Mouse (Mus musculus) ES-E14 (cell line): ENCODE measurements at regions not wholly inside any gene's neighbourhood (a gene's known extent, or its start where the extent isn't known, plus 50 kb on each side); places are given as distances from the start of the nearest gene placed in this dataset.
A peak's percentile ranks its signal among the peaks of the same experiment; 100 is the strongest.

Experiments used
- DNase-seq: peaks from one replicate; pipeline ENCODE4 v3.0.0-alpha.2; 2013; ENCODE audit warnings: low read depth, low spot score
- H3K27ac ChIP-seq: 2 replicates; pipeline ENCODE4 v1.5.1; 2012; ENCODE audit warnings: low read depth, mild to moderate bottlenecking, low read length, moderate library complexity, mixed read lengths; ENCODE audit not compliant: poor library complexity, insufficient read depth, severe bottlenecking
- H3K36me3 ChIP-seq: 2 replicates; pipeline ENCODE4 v1.6.1; 2012; ENCODE audit warnings: mild to moderate bottlenecking, low read length, moderate library complexity, mixed read lengths; ENCODE audit not compliant: control insufficient read depth, poor library complexity, insufficient read depth, severe bottlenecking
- H3K4me1 ChIP-seq, 2 experiments: fragments of 150-350 bp in 1 of 2; sonication (generic) in 1 of 2; 2 replicates each; pipeline ENCODE4 v1.6.1; 2012; ENCODE audit warnings: low read length in 2 of 2, mild to moderate bottlenecking in 1 of 2, mixed read lengths in 1 of 2; ENCODE audit not compliant: control insufficient read depth in 2 of 2, insufficient read depth in 2 of 2, poor library complexity in 1 of 2
- H3K4me3 ChIP-seq, 2 experiments: fragments of 150-350 bp in 1 of 2; sonication (generic) in 1 of 2; 2 replicates each; pipeline ENCODE4 v1.5.1; 2012; ENCODE audit warnings: low read length in 2 of 2, low read depth in 1 of 2, mild to moderate bottlenecking in 1 of 2, mixed read lengths in 1 of 2; ENCODE audit not compliant: insufficient read depth in 1 of 2, poor library complexity in 1 of 2, severe bottlenecking in 1 of 2
- H3K9ac ChIP-seq: 2 replicates; pipeline ENCODE4 v1.6.1; 2012; ENCODE audit warnings: low read depth, mild to moderate bottlenecking, low read length, mixed read lengths; ENCODE audit not compliant: poor library complexity, insufficient read depth, severe bottlenecking
- H3K9me3 ChIP-seq: fragments of 150-350 bp; sonication (generic); 2 replicates; pipeline ENCODE4 v1.6.1; 2012; ENCODE audit warnings: low read depth, mild to moderate bottlenecking, low read length; ENCODE audit not compliant: control insufficient read depth, insufficient read depth
- CHD2 ChIP-seq: IDR thresholded peaks from 2 replicates; pipeline ENCODE4 v1.6.1; 2014; ENCODE audit warnings: mild to moderate bottlenecking, low read depth, low read length, inconsistent platforms
- HCFC1 ChIP-seq: IDR thresholded peaks from 2 replicates; pipeline ENCODE4 v1.6.1; 2012; ENCODE audit warnings: low read length, inconsistent platforms, borderline replicate concordance; ENCODE audit not compliant: insufficient read depth
- MAFK ChIP-seq: IDR thresholded peaks from 2 replicates; pipeline ENCODE4 v1.6.1; 2014; ENCODE audit warnings: mild to moderate bottlenecking, low read depth, low read length, inconsistent platforms; ENCODE audit not compliant: insufficient read depth
- ZC3H11A ChIP-seq: IDR thresholded peaks from 2 replicates; pipeline ENCODE4 v1.6.1; 2012; ENCODE audit warnings: low read depth, mild to moderate bottlenecking, inconsistent platforms, low read length, borderline replicate concordance
- ZNF384 ChIP-seq: IDR thresholded peaks from 2 replicates; pipeline ENCODE4 v1.6.1; 2012; ENCODE audit warnings: low read depth, low read length, inconsistent platforms
- in situ Hi-C, 2 experiments: fragments of 600-800 bp; cut with MboI; formaldehyde crosslinking; loops; one replicate each; pipeline ENCODE4 v1.15.1; 2025; ENCODE audit warnings: low sequenced_read_pairs in 2 of 2, inconsistent platforms in 1 of 2; ENCODE audit not compliant: unreplicated experiment in 2 of 2

DNA sequence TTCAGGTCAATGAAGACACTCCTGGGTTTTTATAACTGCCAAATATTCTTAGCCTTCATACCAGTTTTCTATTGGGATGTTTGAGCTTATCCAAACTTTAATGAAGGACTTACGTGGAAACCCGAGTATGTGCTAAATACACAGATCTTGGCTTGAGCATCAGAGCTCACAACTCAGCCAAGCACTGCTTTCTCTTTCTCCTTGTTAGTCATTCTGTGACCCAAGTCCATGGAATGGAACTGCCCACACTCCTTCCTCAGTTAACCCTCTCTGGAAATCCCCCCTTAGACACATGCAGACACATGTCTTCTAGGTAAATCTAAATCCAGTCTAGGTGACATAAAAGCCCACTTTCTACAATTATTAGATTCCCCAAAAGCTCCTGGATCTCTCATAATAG, 58.9 kb upstream of the Lpp start:
- Histone ChIP-seq H3K9ac (no peak overlapping the region), H3K4me1 (peaks cover 0 to 3% of the 10 kb centered on the region in 2 experiments; a peak in 1 of 4 replicates), H3K36me3 (no peaks in the 10 kb centered on the region), H3K4me3 (no peak overlapping the region), H3K9me3 (no peaks in the 10 kb centered on the region), H3K27ac (no peak overlapping the region)
- TF ChIP-seq ZC3H11A (no peak), MAFK (no peak), HCFC1 (no peak), ZNF384 (no peak), CHD2 (no peak)
- in situ Hi-C loops = no loop called here
- no peak for DNase-seq

DNA sequence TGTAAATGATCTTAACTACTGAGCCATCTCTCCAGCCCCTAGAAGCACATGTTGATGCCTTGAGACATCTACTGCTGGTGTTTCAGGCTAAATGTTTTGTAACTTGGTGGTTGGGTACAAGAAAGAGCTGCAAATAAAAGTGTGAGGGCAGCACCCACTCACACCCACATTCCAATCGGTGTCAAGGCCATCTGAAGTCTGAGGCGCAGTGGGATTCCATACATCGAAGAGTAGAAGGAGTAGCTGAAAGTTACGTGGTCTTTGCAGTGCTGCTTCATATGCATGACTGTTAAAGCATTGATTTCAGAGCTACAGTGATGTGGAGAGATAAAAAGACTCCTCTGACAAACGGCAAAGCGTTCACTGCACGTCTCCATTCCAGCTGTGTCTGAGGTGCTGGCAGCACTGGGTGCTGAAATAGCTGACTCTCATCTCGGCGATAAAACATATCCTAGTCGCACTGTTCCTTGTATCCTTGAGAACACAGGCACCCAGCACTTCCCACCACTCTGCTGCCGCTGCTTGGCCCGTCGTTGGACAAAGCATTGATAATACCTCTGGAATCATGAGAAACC, 61.8 kb upstream of the Lpp start:
- no peak for DNase-seq
- no peak overlapping the region for H3K27ac ChIP-seq
- H3K9ac ChIP-seq = no peak overlapping the region
- no peaks in the 10 kb centered on the region for H3K36me3 ChIP-seq
- no peaks in the 10 kb centered on the region for H3K9me3 ChIP-seq
- in situ Hi-C loops = no loop called here
- TF ChIP-seq ZNF384 (no peak), HCFC1 (no peak), CHD2 (no peak), MAFK (no peak), ZC3H11A (no peak)
- H3K4me3 ChIP-seq = no peak overlapping the region
- peaks cover 0 to 3% of the 10 kb centered on the region in 2 experiments; a peak in 1 of 4 replicates for H3K4me1 ChIP-seq

GRCm38 (mm10) chr16:24326571-24326970, 66.7 kb upstream of the Lpp start:
- no peak for TF ChIP-seq MAFK
- no peak for TF ChIP-seq ZC3H11A
- TF ChIP-seq ZNF384 = no peak
- TF ChIP-seq CHD2 = no peak
- no peak for TF ChIP-seq HCFC1
- in situ Hi-C loops = no loop called here
- Histone ChIP-seq H3K27ac (no peak overlapping the region), H3K4me3 (no peak overlapping the region), H3K9ac (no peak overlapping the region), H3K9me3 (no peaks in the 10 kb centered on the region), H3K36me3 (no peaks in the 10 kb centered on the region), H3K4me1 (peaks cover 0 to 3% of the 10 kb centered on the region in 2 experiments; a peak in 1 of 4 replicates)
- no peak for DNase-seq

DNA sequence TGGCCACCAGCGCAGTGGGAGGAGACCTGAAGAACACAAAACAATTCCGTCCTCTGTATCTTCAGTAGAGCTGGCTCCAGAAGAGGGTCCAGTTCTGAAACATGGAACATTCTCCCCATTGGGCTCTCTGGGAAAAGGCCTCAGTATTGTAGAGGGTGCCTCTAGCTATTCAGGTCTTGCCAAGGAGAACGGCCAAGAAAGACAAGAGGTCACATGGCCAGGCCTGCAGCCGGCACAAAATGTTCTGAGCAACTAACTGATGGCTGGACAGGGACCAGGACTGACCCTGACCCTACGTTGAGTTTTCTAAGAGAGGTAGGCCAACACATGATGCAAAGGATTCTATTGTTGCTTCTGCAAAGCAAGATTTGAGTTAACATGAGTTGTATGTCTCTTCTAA, 67.3 kb upstream of the Lpp start:
- Histone ChIP-seq H3K36me3 (no peaks in the 10 kb centered on the region), H3K4me3 (no peak overlapping the region), H3K9ac (no peak overlapping the region), H3K4me1 (no peaks in the 10 kb centered on the region), H3K27ac (no peak overlapping the region), H3K9me3 (no peaks in the 10 kb centered on the region)
- no peak for DNase-seq
- no peak for TF ChIP-seq MAFK
- TF ChIP-seq CHD2 = no peak
- TF ChIP-seq ZC3H11A = no peak
- TF ChIP-seq HCFC1 = no peak
- no peak for TF ChIP-seq ZNF384
- in situ Hi-C loops = no loop called here

DNA sequence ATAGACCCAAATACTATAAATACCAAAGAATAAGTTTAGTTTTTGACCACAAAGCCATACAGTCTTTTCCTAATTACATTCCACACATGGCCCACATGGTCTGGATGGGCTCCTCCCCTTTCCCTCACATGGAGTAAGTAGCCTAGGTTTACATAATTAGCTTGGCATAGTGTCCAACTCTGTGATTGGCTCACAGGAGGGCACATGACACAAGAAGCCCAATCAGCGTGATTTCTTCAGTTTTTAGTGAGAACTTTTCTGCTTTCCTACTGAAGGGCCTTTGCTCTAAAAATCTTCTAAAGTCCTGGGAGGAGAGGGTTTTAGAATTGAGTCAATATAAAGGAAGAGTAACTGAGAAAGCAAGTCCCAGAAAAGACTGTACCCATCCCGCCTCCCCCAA, 68.4 kb upstream of the Lpp start:
- H3K4me3 ChIP-seq = peak overlapping the region in 1 of 2 experiments; percentile 19; a peak in 1 of 4 replicates
- H3K9me3 ChIP-seq = no peaks in the 10 kb centered on the region
- no peaks in the 10 kb centered on the region for H3K36me3 ChIP-seq
- no peak for TF ChIP-seq MAFK
- TF ChIP-seq ZC3H11A = no peak
- no peak for TF ChIP-seq HCFC1
- no peak for TF ChIP-seq ZNF384
- no peak for TF ChIP-seq CHD2
- H3K9ac ChIP-seq = no peak overlapping the region
- in situ Hi-C loops = loop anchor here in 1 of 2 experiments (25.0 kb wide), 1 partner anchor 338 kb away; the partner anchor contains the start of genes Bcl6 and Gm37419
- H3K4me1 ChIP-seq = no peaks in the 10 kb centered on the region
- no peak overlapping the region for H3K27ac ChIP-seq
- DNase-seq = no peak
